Mouse (Mus musculus) cerebellum, adult 2 months (tissue): ENCODE measurements around the gene Nyap1.

ENCODE experiments used
- CTCF ChIP-seq: fragments of 200-500 bp; IDR thresholded peaks from 2 replicates; pipeline ENCODE4 v1.5.1; 2011; ENCODE audit warnings: low read depth, mild to moderate bottlenecking, control low read depth, low read length, moderate library complexity, borderline replicate concordance; ENCODE audit not compliant: insufficient read depth
- POLR2A ChIP-seq: fragments of 200-500 bp; IDR thresholded peaks from 2 replicates; pipeline ENCODE4 v1.6.1; 2011; ENCODE audit warnings: low read length, control low read depth, borderline replicate concordance; ENCODE audit not compliant: insufficient read depth

DNA sequence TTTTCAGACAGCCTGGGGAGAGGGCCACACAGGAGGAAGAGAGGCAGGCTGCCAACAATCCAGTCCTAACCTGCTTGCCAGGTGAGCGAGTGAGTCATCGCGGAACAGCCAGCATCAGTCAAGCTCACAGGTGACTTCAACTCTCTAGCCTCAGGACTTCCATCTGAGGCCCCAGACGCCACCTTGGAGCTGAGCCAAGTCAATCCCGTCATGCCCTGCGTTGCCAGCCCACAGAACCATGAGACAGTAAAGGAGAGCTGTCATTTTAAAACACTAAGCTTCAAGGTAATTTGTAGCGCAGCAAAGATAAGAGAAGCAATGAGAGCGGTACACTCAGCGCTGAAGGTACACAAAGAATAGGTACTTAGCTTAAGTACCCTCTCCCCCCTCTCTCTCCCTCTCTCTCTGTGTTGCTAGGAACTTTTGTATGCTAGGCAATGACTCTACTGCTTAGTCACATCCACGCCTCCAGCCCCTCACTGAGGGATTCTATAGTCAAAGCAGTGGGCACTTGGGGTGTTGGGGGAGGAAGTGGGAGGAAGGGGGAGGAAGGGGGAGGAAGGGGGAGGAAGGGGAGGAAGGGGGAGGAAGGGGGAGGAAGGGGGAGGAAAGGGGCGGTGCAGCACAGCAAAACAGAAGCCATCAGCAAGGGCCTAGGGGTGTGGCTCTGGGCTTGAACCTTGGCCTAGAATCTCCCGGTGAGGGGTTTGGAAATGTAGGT lies 34.3 kb downstream of the Nyap1 start:
- TF ChIP-seq CTCF (no peak), POLR2A (no peak)
